Mouse (Mus musculus) erythroblast, embryonic 14.5 days (primary cell): ENCODE measurements around the gene Cd151. TPM values are rescaled to one million over a fixed set of nuclear protein-coding genes. Genes with fewer than 3 reads are reported as not detected.

ENCODE experiments used
- H3K27me3 ChIP-seq: 2 replicates; pipeline ENCODE4 v1.6.1; 2012; ENCODE audit warnings: inconsistent platforms; ENCODE audit not compliant: control insufficient read depth
- H3K36me3 ChIP-seq: 2 replicates; pipeline ENCODE4 v1.6.1; 2012; ENCODE audit warnings: mild to moderate bottlenecking, inconsistent platforms; ENCODE audit not compliant: control insufficient read depth
- H3K4me1 ChIP-seq: 2 replicates; pipeline ENCODE4 v1.6.1; 2012; ENCODE audit warnings: inconsistent platforms; ENCODE audit not compliant: control insufficient read depth
- H3K4me3 ChIP-seq: replicated peaks from 2 replicates; pipeline ENCODE3; 2012; ENCODE audit warnings: moderate library complexity, mild to moderate bottlenecking, inconsistent platforms
- H3K9me3 ChIP-seq: 2 replicates; pipeline ENCODE4 v1.6.1; 2012; ENCODE audit warnings: low read length, inconsistent platforms, mixed read lengths; ENCODE audit not compliant: control insufficient read depth
- GATA1 ChIP-seq: IDR thresholded peaks from 2 replicates; pipeline ENCODE4 v1.6.1; 2012; ENCODE audit warnings: low read length, inconsistent platforms, mixed read lengths
- TAL1 ChIP-seq: IDR thresholded peaks from 3 replicates; pipeline ENCODE4 v1.6.1; 2012; ENCODE audit warnings: low read length, inconsistent platforms, mixed read lengths
- polyA plus RNA-seq: library from polyadenylated mRNA; stranded (reverse); fragments of >175 nt; gene quantifications from 2 replicates; pipeline ENCODE4 v1.2.3, GENCODE M21; 2012

Gene Cd151
- polyA plus RNA-seq, 1 experiment = 1.1 TPM

- Histone ChIP-seq H3K27me3 (peaks cover 17% of the 10 kb centered on the region), H3K9me3 (no peaks in the 10 kb centered on the region; the same call in 1 of the 2 replicates), H3K4me3 (peak overlapping the region; percentile 72), H3K4me1 (peaks cover 48% of the 10 kb centered on the region), H3K36me3 (peaks cover 36% of the 10 kb centered on the region)
- TF ChIP-seq TAL1 (no peak), GATA1 (no peak)
Measured at GRCm38 (mm10) chr7:141455610-141456314, 11.4 kb upstream of the Cd151 start.

GRCm38 (mm10) chr7:141456739-141457138, 10.5 kb upstream of the Cd151 start:
- H3K36me3 ChIP-seq = peaks cover 26% of the 10 kb centered on the region
- peaks cover 3% of the 10 kb centered on the region; the same call in 1 of the 2 replicates for H3K9me3 ChIP-seq
- peaks cover 46% of the 10 kb centered on the region for H3K4me1 ChIP-seq
- TF ChIP-seq GATA1 = no peak
- no peak for TF ChIP-seq TAL1
- H3K27me3 ChIP-seq = peaks cover 27% of the 10 kb centered on the region
- H3K4me3 ChIP-seq = peak overlapping the region; percentile 72

GRCm38 (mm10) chr7:141457236-141457635, 10.0 kb upstream of the Cd151 start:
- H3K9me3 ChIP-seq = peaks cover 6% of the 10 kb centered on the region; the same call in 1 of the 2 replicates
- peaks cover 41% of the 10 kb centered on the region for H3K4me1 ChIP-seq
- TF ChIP-seq GATA1 = no peak
- no peak for TF ChIP-seq TAL1
- peaks cover 32% of the 10 kb centered on the region for H3K27me3 ChIP-seq
- H3K36me3 ChIP-seq = peaks cover 21% of the 10 kb centered on the region
- H3K4me3 ChIP-seq = no peak overlapping the region

GRCm38 (mm10) chr7:141457986-141458660, 9.1 kb upstream of the Cd151 start:
- TF ChIP-seq TAL1 (no peak), GATA1 (no peak)
- peaks cover 19% of the 10 kb centered on the region for H3K36me3 ChIP-seq
- H3K27me3 ChIP-seq = peaks cover 41% of the 10 kb centered on the region
- H3K9me3 ChIP-seq = peaks cover 7% of the 10 kb centered on the region; the same call in 1 of the 2 replicates
- H3K4me3 ChIP-seq = no peak overlapping the region
- H3K4me1 ChIP-seq = peaks cover 40% of the 10 kb centered on the region

- H3K9me3 ChIP-seq = peaks cover 7% of the 10 kb centered on the region; the same call in 1 of the 2 replicates
- H3K4me1 ChIP-seq = peaks cover 38% of the 10 kb centered on the region
- H3K27me3 ChIP-seq = peaks cover 46% of the 10 kb centered on the region
Measured at GRCm38 (mm10) chr7:141458661-141459060, 8.5 kb upstream of the Cd151 start.

GRCm38 (mm10) chr7:141459301-141459711, 7.9 kb upstream of the Cd151 start:
- H3K4me1 ChIP-seq = peaks cover 36% of the 10 kb centered on the region
- peaks cover 16% of the 10 kb centered on the region for H3K36me3 ChIP-seq
- no peak for TF ChIP-seq GATA1
- no peak for TF ChIP-seq TAL1
- H3K9me3 ChIP-seq = peaks cover 8% of the 10 kb centered on the region; the same call in 1 of the 2 replicates
- no peak overlapping the region for H3K4me3 ChIP-seq
- H3K27me3 ChIP-seq = peaks cover 53% of the 10 kb centered on the region

More at GRCm38 (mm10) chr7:141458661-141459060, 8.5 kb upstream of the Cd151 start:
- H3K36me3 ChIP-seq = peaks cover 16% of the 10 kb centered on the region
- no peak for TF ChIP-seq GATA1
- TF ChIP-seq TAL1 = no peak
- no peak overlapping the region for H3K4me3 ChIP-seq

GRCm38 (mm10) chr7:141460001-141460390, 7.2 kb upstream of the Cd151 start:
- H3K9me3 ChIP-seq = peaks cover 15% of the 10 kb centered on the region; the same call in 1 of the 2 replicates
- H3K4me1 ChIP-seq = peaks cover 35% of the 10 kb centered on the region
- H3K4me3 ChIP-seq = no peak overlapping the region
- peaks cover 60% of the 10 kb centered on the region for H3K27me3 ChIP-seq
- TF ChIP-seq GATA1 (no peak), TAL1 (no peak)
- H3K36me3 ChIP-seq = peaks cover 16% of the 10 kb centered on the region

- H3K36me3 ChIP-seq = peaks cover 16% of the 10 kb centered on the region
- peaks cover 34% of the 10 kb centered on the region for H3K4me1 ChIP-seq
- TF ChIP-seq TAL1 (no peak), GATA1 (no peak)
- peak within 1 kb of the TSS; percentile 5 for H3K4me3 ChIP-seq
- H3K9me3 ChIP-seq = peaks cover 16% of the 10 kb centered on the region; the same call in 1 of the 2 replicates
- peaks cover 65% of the 10 kb centered on the region for H3K27me3 ChIP-seq
Measured at GRCm38 (mm10) chr7:141460391-141461113, 6.6 kb upstream of the Cd151 start, which contains the start of gene Cracr2b. TSS of gene Cracr2b (plus strand) at chr7:141461094.
